Mouse (Mus musculus) gastrocnemius, postnatal 36 days (tissue): ENCODE measurements around the gene Olfr1410. TPM values are rescaled to one million over a fixed set of nuclear protein-coding genes. Genes with fewer than 3 reads are reported as not detected.

Experiments
- DNase-seq, 2 experiments: peaks; one replicate each; pipeline ENCODE4 v3.0.0; 2022
- intact Hi-C: fragments of 180-260 bp; cut with DNase I; formaldehyde crosslinking; loops from one replicate; pipeline ENCODE4 v1.15.1; 2025
- total RNA-seq, 2 experiments: library from RNA; stranded (reverse); gene quantifications; 2 replicates each; pipeline ENCODE4 v1.2.3; 2021

The Olfr1410 gene
- total RNA-seq, 2 experiments from 2014 or later = not detected

DNA sequence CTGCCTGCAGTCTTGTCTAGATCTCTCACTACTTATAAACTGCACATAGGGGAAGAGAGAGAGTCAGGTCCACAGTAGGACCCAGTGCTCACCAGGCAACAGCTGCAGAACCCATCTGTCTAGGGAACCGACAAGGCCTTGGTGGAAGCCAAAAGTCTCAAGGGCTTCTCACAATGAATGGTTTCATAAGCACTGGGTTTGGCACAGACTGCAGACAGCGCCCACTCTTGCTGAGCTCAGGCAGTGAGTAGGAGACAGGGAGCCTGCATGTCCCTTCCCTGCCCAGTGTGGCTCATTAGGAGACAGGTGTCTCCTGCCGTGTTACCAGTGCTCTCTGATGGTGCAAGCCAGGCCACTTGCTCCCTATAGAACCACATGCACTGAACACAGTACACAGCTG, 32.6 kb downstream of the Olfr1410 start:
- intact Hi-C loops = no loop called here

DNA sequence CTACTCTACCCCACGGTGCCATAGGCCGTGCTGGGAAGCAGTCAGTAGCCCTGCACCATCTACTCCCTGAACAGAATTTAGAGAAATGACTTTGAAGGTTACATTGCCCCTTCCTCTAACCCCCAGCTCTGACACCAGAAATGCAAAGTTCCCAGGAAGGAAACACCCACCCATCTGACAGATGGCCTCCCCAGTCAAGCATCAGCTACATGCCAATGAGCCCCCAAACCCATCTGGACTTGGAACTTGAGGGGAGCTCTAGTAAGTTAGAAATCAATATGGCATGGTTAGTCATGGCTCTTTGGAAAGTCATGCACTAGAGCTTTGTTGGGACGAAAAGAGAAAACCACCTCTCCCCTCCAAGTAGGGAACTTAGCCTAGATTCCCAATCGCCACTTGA, 33.2 kb downstream of the Olfr1410 start:
- intact Hi-C loops = no loop called here
- DNase-seq = no peak

More for the DNA sequence above, 32.6 kb downstream of the Olfr1410 start:
- DNase-seq = no peak

DNA sequence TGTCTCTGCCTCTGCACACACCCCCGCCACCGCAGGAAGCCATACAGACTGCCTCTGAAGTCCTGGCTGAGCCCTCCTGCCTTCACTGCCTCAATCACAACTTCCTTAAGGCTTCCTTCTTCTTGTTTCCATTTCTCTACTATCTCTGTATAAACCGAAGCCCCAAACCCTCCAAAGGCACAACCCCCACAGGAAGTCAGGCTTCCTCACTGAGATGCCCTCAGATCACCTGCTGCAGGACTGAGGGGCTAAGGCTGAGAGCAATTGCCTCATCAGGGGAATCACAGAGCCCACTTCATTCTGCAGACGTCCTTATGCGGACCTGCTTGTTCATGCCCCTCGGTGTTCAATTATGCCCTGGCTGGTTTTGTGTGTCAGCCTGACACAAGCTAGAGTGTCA, 34.8 kb downstream of the Olfr1410 start:
- no peak for DNase-seq
- intact Hi-C loops = no loop called here

DNA sequence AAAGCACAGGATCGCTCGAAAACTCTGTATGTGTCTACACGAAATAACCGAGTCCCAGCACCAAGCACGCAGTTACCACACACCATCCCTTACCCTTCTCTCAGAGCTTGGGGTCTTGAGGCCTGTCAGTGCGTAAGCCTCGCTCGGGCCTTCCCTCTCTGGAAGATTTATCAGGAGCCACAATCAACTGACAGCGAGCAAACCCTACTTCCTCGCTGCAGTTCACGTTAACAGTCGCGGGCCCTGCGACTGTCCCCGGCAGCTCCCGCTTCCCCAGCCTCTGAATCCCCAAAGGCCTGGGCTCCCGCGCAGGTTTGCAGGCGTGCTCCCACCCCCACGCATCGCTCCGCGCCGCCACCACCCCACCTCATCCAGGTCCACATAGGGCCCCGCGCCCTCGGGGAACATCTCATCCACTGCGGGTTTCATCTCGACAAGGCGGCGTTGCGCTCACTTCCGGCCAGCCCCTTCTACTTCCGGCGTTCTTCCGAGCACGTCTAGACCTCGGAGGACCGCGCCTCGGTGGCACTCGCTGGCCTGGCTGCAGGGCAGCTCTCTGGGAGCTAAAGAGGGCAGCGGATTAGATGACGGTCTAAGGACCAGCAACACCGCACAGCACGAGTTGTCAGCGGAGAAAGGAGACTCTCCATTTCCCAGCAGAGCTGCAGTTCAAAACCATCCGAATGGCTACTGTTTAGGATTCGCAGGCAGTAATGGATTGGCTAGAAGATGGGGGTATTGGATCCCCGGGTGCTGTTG, 36.1 kb downstream of the Olfr1410 start, which contains the start of gene Cops9:
Gene Cops9 (minus strand): TSS at position 472 of the 759 bp plus-strand sequence.
- intact Hi-C loops = no loop called here

DNA sequence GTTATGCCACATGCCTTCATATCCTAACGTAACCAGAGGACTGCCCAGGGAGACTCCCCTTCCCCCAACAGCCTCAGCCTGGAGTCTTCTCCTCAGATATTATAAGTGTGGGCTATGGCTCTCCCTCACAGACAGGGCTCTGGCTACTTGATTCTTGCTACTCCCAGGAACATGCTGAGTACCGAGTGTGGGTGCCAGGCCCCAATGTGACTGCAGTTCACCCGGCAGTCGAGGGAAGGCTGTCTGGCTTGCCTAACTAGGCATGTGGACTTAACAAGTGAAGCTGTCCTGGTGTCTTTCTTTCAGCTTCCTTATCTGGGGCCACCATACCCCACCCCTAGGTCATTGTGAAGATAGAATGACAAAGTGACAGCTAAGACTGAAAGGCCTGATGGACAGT, 38.1 kb downstream of the Olfr1410 start:
- intact Hi-C loops = no loop called here
- DNase-seq = no peak

More for the DNA sequence above, 36.1 kb downstream of the Olfr1410 start, which contains the start of gene Cops9:
- DNase-seq = peak; percentile 86

DNA sequence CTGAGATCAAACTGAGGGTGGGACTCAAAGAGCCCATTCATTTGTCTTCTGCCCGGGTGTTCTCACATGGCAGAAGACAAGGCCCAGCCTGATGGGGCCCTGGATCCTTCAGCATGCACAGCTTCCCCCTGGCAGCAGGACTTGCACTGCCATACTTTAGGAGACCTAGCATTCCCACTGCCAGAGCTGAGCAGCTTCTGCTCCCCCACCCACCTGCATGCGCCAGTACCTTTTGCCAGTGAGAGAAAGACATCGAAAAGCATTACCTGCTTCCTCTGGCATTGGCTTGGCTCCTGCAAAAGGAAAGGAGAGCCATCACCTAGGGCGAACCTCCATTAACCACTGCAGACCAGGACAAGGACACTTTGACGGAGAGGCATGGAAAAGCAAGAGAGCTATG, 39.3 kb downstream of the Olfr1410 start:
- intact Hi-C loops = loop anchor here (5.0 kb wide), 1 partner anchor 252 kb away; no protein-coding TSS in a partner anchor
- no peak for DNase-seq

DNA sequence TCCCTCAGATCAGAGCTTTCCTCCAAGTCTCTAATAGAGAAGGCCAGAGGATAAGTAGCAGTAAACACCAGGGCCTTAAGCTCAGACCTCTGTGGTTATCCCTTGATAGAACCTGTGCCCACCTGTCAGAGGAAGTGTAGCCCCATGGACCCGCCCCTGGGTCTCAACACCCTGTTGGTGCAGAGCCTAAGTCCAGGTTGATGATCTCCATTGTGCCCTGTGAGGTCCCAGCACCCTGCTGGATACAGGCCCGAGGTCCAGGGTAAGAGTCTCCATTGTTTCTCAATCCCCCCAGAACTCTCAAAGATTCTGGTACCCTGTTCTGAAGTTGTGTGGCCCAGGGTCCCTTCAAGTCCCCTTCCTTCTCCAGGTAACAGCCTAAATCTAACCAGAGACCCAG, 40.5 kb downstream of the Olfr1410 start:
- intact Hi-C loops = loop anchor here (5.0 kb wide), 1 partner anchor 251 kb away; no protein-coding TSS in a partner anchor
- DNase-seq = no peak

DNA sequence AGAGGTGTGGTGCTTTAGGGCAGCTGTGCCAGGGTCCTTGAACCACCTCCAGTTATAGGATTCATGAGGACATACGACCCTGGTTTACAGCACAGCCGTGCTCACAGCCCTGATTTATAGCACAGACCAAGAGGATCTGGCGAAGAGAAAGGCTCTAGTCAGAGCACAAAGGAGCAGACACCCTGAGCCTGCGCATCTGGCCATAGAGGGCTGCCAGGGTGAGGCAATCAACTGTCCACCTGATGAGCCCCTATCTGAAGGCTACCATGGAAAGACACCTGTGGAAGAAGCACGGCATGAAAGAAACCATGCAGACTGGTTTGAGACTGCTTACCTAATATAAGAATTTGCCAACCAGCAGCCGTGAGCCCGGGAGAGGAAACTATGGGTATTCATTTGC, 41.0 kb downstream of the Olfr1410 start:
- intact Hi-C loops = loop anchor here (5.0 kb wide), 1 partner anchor 251 kb away; no protein-coding TSS in a partner anchor
- DNase-seq = no peak

DNA sequence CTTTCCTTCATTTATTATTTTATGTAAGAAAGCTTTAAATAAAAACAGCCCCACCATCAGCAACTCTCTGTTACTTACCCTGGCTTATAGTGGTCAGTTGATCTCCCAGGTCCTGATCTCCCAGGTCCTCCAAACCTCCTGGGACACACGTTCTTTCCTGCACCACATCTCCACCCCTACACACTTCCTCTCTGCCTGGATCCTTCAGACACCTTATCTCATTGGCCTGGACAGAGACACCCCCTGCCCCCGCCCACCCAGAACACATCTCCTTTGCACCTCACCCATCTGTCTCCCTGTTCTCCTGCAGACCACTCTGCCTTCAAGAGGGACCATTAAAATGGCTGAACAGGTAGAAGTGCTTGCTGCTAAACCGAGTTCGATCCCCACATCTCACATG, 41.4 kb downstream of the Olfr1410 start:
- DNase-seq = no peak
- intact Hi-C loops = loop anchor here (5.0 kb wide), 1 partner anchor 250 kb away; no protein-coding TSS in a partner anchor

DNA sequence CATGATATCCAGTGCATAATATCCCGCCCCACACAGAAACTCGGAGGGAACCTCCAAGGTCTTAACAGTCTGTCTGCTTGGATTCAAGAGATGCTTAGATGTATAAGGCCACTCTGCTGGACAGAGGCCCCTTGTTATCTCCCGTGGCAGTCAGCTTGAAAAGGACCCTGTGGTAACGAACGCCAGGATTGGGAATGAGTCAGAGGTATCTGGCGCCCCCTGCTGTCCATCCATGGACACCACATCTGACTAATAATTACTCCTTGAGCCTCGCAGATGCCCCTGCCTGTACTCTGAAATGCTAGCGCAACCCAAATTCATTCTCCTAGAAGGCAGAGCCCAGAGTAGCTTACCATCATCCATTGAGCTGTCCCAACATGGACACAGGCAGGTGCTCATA, 42.2 kb downstream of the Olfr1410 start:
- intact Hi-C loops = loop anchor here (1.0 to 5.0 kb wide), 3 partner anchors 35 to 250 kb away; no protein-coding TSS in a partner anchor
- peak; percentile 47 to 67 for DNase-seq

DNA sequence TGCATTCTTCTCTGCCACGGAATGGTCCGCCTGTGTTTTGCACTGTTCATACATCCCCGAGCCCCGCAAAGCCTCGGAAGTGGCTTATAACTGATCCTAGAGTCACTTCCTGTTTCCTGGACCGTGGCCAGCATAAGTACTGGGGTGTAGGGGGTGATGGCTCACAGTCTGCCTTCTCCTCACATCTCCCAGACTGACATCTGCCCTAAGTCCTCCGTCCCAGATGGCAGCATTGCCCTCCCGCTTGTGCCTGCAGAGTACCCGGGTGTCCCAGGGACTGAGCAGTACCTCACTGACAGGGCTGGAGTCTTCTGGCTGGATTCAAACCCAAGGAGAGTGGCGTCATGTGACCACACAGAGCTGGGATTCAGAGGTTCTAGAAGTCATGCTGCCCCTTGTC, 42.6 kb downstream of the Olfr1410 start:
- intact Hi-C loops = loop anchor here (1.0 to 5.0 kb wide), 3 partner anchors 35 to 249 kb away; no protein-coding TSS in a partner anchor
- DNase-seq = no peak

DNA sequence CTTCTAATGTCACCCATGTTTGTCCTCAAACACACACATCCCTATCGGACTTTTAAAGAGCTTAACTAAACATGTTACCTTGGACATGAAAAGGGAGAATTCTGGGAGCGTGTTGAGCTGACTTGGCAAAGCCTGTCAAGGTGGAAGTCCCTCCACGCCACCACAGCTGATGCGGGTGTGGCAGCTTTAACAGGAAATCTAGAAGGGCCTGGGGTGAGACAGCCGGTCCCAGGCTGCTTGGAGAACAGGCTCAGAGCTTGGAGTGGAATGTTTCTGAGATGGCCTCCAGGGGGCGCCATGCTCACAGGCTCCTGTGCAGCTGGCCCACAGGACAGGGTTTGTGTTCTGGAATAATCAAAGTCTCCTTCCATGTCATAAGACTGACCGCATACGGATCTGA, 43.1 kb downstream of the Olfr1410 start, which contains the start of gene Otos:
Gene Otos (minus strand): TSS at position 169 of the 400 bp plus-strand sequence.
- peak; percentile 52 to 59 for DNase-seq
- intact Hi-C loops = loop anchor here (1.0 to 5.0 kb wide), 3 partner anchors 36 to 249 kb away; no protein-coding TSS in a partner anchor

DNA sequence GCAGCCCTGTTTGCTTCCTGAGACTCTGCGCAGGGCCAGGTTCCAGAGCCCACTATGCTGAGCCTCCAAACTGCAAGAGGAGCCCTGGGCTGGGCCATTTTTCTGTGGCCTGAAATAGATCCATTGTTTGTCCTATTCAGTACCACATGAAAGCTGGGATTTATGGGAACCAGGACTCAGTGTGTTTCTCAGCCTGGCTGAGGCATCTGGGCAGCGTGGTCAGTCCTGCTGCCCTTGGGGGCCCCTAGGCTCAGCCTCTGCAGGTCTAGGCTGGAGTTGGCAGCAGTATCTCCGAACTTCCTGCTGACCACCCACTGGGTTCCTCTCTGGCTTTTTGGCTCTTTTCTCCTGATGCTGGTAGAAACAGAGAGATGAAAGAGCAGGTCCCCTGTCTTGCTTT, 45.9 kb downstream of the Olfr1410 start:
- intact Hi-C loops = no loop called here
- no peak for DNase-seq

DNA sequence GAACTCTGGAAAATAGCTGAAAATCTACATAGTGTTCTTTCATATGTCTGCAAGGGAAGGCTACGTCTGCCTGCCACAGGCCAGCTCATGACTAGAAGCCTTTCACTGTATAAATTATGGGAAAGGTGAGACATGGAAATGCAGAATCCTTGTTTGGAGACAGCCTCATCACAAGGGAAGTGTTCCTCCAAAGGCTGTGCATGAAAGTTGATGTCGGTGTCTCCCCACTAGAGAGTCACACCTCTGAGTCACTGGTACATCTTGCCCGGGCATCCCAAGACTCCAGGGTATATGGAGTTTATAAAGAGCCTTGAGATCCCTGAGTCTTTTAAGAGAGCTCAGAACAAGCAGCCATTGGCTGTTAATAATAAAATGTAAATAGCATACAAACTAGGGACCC, 47.6 kb downstream of the Olfr1410 start:
- DNase-seq = no peak
- intact Hi-C loops = no loop called here

DNA sequence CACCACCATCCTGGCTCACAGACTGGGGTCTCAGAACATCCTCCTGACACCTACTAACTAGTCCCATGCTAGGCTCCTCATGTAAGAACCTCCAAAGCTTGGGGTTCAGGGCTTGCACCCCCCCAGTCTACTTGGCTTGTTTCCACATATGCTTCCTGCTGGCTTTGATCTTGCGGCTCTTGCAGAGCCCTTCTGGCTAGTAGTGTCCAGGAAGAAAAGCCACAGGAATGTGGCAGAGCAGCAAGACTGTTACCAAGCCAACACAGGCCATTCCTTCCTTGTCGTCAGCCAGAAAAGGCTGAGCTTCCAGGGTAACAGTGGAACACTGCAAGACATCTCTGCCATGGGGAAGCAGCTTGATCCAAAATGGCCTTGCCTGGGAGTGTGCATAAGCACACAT, 49.1 kb downstream of the Olfr1410 start:
- no peak for DNase-seq
- intact Hi-C loops = no loop called here

DNA sequence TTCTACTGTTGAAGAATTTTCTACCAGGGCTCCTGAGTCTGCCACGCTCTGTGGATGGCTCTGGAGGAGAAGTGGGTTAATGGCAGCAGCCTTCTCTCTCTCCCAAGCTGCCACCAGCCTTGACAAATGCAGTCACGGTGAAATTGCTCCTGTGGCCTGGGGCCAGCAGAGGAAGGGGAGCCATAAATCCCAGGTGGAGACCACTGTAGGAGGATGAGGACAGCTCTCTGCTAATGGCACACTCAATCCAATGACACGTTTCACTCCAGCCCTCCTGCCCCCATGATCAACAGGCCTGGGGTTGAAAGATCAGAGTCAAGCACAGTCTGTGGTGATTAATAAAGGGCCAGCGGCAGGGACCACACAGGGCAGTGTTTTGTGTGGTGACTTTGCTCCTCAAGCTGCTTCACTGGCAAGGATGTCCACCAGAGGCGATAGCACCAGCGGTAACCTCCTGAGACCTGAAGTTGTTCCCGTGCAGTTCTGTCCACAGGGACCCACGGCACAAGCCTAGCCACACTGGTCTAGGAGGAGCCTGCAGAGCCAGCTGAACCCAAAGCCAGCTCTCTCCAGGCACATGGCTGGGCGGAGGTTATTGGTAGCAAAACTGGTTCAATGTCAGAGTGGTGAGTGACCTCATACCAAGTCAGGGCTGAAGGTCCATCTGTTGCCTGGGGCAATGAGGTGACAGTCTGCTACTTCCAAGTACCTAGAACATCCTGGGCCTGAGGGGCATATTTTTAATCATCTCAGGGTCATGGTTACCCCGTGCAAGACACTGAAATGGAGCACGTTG, 51.6 kb downstream of the Olfr1410 start:
- intact Hi-C loops = no loop called here
- no peak for DNase-seq

DNA sequence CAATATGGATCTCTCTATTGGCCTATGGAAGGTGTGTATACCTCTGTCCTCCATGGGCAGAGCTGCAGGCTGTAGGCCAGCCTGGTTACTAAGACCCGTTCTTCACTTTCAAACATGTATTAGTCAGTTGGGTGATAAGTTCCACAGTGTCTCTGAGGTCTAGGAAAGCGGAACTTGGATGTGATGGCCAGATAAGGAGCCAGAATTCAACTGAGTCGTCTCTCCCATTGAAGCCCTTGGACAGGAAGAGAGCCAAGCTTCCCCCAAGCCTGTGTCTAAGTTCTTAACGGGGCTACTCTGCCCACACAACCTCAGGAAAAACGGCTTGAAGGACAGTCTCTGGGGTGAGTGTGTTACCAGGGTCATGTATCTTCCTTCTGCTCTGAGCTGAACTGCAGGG, 53.8 kb downstream of the Olfr1410 start:
- intact Hi-C loops = no loop called here
- no peak for DNase-seq
